Mouse (Mus musculus): Measurements from ENCODE around the gene Vma21.

The Vma21 gene

GRCm38 (mm10) chrX:71815631-71816345, at the start of gene Vma21:
Gene Vma21, plus strand, starts transcription at chrX:71815924.
- in situ Hi-C loops (cut with MboI, MseI): loop anchor here (5.0 kb wide), 1 partner anchor 453 kb away; the partner anchor contains the start of gene Mtmr1

- in situ Hi-C loops (cut with MboI, MseI): no loop called here
These were observed 47.8 kb upstream of the Vma21 start for GRCm38 (mm10) chrX:71767909-71768308.

- in situ Hi-C loops (cut with MboI, MseI): no loop called here
These were observed 24.6 kb upstream of the Vma21 start for GRCm38 (mm10) chrX:71791106-71791505.

GRCm38 (mm10) chrX:71797766-71798165, 18.0 kb upstream of the Vma21 start:
- in situ Hi-C loops (cut with MboI, MseI): no loop called here

- in situ Hi-C loops (cut with MboI, MseI): no loop called here
These were observed 16.8 kb upstream of the Vma21 start for GRCm38 (mm10) chrX:71798883-71799282.

- in situ Hi-C loops (cut with MboI, MseI): loop anchor here (5.0 kb wide), 1 partner anchor 35 kb away; no protein-coding TSS in a partner anchor
These were observed 3.5 kb upstream of the Vma21 start for GRCm38 (mm10) chrX:71811966-71812835.

GRCm38 (mm10) chrX:71816401-71816857, 705 bp downstream of the Vma21 start:
- in situ Hi-C loops (cut with MboI, MseI): loop anchor here (5.0 kb wide), 1 partner anchor 454 kb away; the partner anchor contains the start of gene Mtmr1

- in situ Hi-C loops (cut with MboI, MseI): loop anchor here (5.0 kb wide), 1 partner anchor 455 kb away; the partner anchor contains the start of gene Mtmr1
These were observed 1.2 kb downstream of the Vma21 start for GRCm38 (mm10) chrX:71816931-71817361.

- in situ Hi-C loops (cut with MboI, MseI): no loop called here
These were observed 23.2 kb downstream of the Vma21 start for GRCm38 (mm10) chrX:71838911-71839310.

- in situ Hi-C loops (cut with MboI, MseI): loop anchor here (5.0 kb wide), 1 partner anchor 34 kb away; no protein-coding TSS in a partner anchor
These were observed 31.0 kb downstream of the Vma21 start for GRCm38 (mm10) chrX:71846696-71847095.

GRCm38 (mm10) chrX:71853798-71854197, 38.1 kb downstream of the Vma21 start:
- in situ Hi-C loops (cut with MboI, MseI): no loop called here

Data from regulatory T cell (primary cell).